Mouse (Mus musculus) embryonic fibroblast, embryonic 13.5 days (primary cell): ENCODE results near the gene Cideb. TPM values are rescaled to one million over a fixed set of nuclear protein-coding genes. Genes with fewer than 3 reads are reported as not detected.

Source experiments
- H3K27ac ChIP-seq: 2 replicates; pipeline ENCODE4 v1.5.1; 2012; ENCODE audit warnings: low read length, control low read depth, inconsistent platforms; ENCODE audit not compliant: insufficient read depth
- H3K4me1 ChIP-seq: 2 replicates; pipeline ENCODE4 v1.6.1; 2011; ENCODE audit warnings: low read length; ENCODE audit not compliant: control insufficient read depth, insufficient read depth
- H3K4me3 ChIP-seq: 2 replicates; pipeline ENCODE4 v1.5.1; 2011; ENCODE audit warnings: mild to moderate bottlenecking, control low read depth, low read length; ENCODE audit not compliant: insufficient read depth
- CTCF ChIP-seq: IDR thresholded peaks from 2 replicates; pipeline ENCODE4 v1.5.1; 2011; ENCODE audit warnings: mild to moderate bottlenecking, control low read depth, low read length, moderate library complexity, borderline replicate concordance; ENCODE audit not compliant: insufficient read depth
- POLR2A ChIP-seq: IDR thresholded peaks from 2 replicates; pipeline ENCODE4 v1.6.1; 2011; ENCODE audit warnings: low read depth, mild to moderate bottlenecking, control low read depth, low read length, moderate library complexity
- polyA plus RNA-seq: library from polyadenylated mRNA; stranded (reverse); fragments of >200 nt; gene quantifications from 2 replicates; pipeline ENCODE4 v1.2.4, GENCODE M21; 2011; ENCODE audit warnings: low read depth; ENCODE audit not compliant: missing spikeins, insufficient read length

Cideb gene
- polyA plus RNA-seq, 1 experiment, result not detected

DNA sequence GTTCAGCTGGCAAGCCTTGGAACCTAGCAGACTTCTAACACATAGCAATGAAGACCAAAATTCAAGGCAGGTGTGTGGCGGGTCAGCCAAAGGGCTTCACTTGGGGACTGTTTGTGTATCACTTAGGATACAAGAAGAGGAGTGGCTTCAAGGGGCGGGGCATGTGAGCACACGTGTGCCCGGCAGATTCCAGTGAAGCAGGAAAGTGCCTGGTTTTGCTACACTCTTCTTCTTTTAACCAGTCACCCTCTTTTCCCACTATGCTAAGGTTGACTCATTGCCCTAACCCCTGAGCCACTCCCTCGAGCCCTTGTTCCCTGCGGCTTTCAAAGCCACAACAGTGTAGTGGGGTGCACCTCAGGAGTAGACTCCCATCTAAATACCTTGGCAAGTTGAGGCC lies 43.4 kb downstream of the Cideb start:
- Histone ChIP-seq H3K4me1 (no peaks in the 10 kb centered on the region), H3K27ac (no peak overlapping the region)
- TF ChIP-seq CTCF, result no peak
- no peak for TF ChIP-seq POLR2A

DNA sequence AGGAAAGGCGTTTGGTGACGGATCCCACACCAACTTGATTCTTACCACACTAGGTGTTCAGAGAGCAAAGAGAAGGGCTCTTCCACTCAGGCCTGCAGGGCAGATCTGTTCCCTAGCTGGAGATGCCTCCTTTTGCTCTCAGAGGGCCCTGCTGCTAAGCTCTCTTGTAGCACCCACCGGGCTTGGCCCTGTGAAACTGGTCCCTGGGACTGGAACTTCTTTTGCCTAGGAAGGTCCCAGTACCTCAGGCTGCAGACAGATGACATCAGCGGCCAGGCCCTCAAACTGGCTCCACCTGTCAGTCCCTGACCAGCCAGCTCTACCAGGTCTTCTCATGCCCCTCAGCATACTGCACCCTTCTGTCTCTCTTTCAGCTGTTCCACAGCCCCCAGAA lies 44.5 kb downstream of the Cideb start, which contains the start of gene Tgm1:
Gene Tgm1 (minus strand): TSS at position 198 of the 394 bp plus-strand sequence.
- Histone ChIP-seq H3K4me3 (no peak within 1 kb of the TSS), H3K4me1 (no peaks in the 10 kb centered on the region), H3K27ac (no peak within 1 kb of the TSS)
- no peak for TF ChIP-seq POLR2A
- no peak for TF ChIP-seq CTCF

More for the DNA sequence above, 43.4 kb downstream of the Cideb start:
- no peak overlapping the region for H3K4me3 ChIP-seq

DNA sequence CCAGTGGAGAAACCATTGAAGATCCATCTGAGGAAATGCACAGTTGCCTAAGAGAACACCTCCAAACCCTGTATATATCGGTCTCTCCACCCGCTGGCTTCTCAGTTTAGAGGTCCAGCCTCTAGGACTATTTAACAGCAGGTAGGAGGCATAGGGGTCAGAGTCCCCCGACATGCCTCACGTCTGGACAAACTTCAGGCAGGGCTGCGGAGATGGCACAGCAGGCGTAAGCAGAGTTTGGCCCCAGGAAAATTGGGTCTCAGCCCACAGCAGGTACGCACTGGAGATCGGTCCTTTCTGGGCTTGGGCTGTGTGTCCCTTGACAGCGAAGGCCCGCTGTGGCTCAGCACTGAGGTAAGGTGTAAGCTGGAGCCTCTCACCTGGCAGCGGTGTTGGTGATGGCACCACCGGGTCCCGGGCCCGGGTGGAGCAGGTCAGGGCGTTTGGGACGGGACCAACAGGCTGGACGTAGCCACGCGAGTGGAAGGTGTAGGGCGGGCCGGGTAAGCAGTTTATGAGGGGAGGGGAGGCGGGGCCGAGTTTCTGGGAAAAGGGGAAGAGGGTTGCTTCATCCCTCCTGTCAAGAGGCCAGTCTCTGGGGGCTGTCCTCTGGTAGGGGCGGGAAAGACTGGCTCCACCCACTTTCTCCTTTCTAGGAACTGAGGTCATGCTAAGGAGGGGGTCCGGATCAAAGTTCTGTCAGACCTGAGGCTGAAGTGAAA lies 45.1 kb downstream of the Cideb start:
- no peak for TF ChIP-seq CTCF
- no peak for TF ChIP-seq POLR2A
- Histone ChIP-seq H3K4me3 (no peak overlapping the region), H3K4me1 (no peaks in the 10 kb centered on the region), H3K27ac (no peak overlapping the region)

DNA sequence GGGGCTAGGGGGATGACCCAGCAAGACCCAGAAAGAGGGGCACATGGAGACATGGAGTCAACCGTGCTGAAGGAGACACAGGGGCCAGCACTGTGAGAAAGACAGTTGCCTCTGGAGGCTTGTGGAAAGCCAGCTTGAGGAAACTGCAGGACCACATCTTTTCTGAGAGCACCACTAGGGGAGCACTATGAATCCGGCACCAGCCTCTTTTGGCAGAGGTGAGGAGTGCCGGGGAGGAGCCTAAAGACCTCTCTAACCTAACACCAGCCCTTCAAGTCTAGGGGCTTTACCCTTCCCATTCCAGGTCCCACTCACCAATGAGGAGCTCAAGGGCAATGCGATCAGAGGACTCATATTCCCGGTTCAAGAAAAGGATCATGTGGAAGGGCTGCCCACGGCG lies 46.5 kb downstream of the Cideb start:
- TF ChIP-seq CTCF, result no peak
- no peak for TF ChIP-seq POLR2A
- H3K4me1 ChIP-seq, result no peaks in the 10 kb centered on the region
- no peak overlapping the region for H3K4me3 ChIP-seq
- H3K27ac ChIP-seq, result no peak overlapping the region

DNA sequence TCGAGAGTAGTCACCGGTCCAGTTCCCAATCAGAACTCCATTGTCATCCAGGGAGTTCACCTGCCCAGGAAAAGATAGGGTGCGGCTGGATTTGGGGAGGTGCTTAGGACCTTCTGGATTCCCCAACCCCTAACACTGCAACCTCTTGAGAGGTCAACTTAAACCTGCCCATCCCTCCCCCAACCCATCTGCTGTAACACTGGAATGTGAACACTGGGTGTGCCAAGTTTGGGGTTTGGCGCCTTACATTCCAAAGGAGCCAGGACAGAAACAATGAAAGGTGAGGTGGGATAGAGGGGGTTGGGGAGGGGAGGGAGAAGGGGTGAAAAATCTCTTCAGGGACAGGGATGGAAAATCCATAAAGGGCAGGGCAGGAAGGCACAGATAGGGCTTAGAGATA lies 48.7 kb downstream of the Cideb start:
- Histone ChIP-seq H3K27ac (no peak overlapping the region), H3K4me3 (no peak overlapping the region), H3K4me1 (no peaks in the 10 kb centered on the region)
- TF ChIP-seq CTCF, result no peak
- no peak for TF ChIP-seq POLR2A

DNA sequence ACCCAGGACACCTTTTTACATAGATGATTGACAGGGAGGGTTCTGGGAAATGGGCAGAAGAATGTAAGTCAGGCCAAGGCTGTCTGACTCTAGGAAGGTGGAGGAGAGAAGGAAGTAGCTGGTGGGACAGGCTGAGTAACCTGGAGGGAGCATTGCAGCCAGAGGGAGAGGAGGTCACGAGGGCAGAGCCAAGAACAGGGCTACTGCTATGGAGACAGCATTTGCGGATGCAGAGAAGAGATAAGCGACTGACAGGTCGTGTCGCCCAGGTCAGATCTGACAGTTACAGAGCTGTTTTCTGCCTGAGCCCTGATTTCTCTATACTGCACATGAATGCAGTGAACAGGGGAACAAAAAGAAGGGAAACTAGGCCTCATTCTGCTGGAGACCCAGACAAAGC lies 50.9 kb downstream of the Cideb start:
- no peak overlapping the region for H3K27ac ChIP-seq
- H3K4me1 ChIP-seq, result no peaks in the 10 kb centered on the region
- no peak for TF ChIP-seq POLR2A
- no peak for TF ChIP-seq CTCF
- no peak overlapping the region for H3K4me3 ChIP-seq

DNA sequence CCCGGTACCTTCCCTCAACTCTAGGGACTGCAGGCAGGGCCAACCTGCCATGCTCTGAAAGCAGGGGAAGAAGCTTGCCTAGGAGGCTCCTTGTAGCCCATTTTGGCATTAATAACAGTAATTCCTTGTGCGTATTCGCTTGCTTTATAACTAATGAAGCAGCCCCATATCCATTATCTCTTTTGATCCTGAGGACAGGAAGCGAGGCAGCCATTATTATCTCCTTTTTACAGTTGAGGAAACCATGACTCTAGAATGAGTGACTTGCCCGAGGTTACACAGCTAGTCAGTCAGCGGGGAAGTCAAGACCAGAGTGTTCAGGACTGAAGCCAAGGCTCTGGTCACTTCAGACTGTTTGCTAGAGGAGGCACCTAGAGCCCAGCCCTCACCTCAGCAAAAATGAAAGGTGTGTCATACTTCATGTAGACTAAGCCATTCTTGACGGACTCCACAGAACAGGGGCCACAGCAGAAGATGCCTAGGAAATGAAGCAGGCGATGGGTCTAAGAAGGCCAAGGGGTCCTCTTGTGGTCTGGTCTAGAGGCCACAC lies 52.1 kb downstream of the Cideb start:
- no peaks in the 10 kb centered on the region for H3K4me1 ChIP-seq
- TF ChIP-seq POLR2A (no peak), CTCF (no peak)
- H3K4me3 ChIP-seq, result no peak overlapping the region
- no peak overlapping the region for H3K27ac ChIP-seq

Other genes with a start within 250 kb of the Cideb start
- not detected in 2 replicates for gene Cpne6, start 248.0 kb downstream of the Cideb start, polyA plus RNA-seq
- gene Nrl, start 233.5 kb downstream of the Cideb start, polyA plus RNA-seq, result not detected in 2 replicates
- 120 and 151 TPM in 2 replicates for gene Pck2, start 218.2 kb downstream of the Cideb start, polyA plus RNA-seq
- gene Dcaf11, start 198.5 kb downstream of the Cideb start, polyA plus RNA-seq, result 19.4 and 20.7 TPM in 2 replicates
- not detected in 2 replicates for gene A730061H03Rik, start 198.1 kb downstream of the Cideb start, polyA plus RNA-seq
- not detected in 2 replicates for gene Fitm1, start 182.8 kb downstream of the Cideb start, polyA plus RNA-seq
- gene Psme1, start 180.3 kb downstream of the Cideb start, polyA plus RNA-seq, result 87.2 and 116 TPM in 2 replicates
- gene Emc9, start 173.2 kb downstream of the Cideb start, polyA plus RNA-seq, result 8.9 and 10.0 TPM in 2 replicates
- 169 and 242 TPM in 2 replicates for gene Psme2, start 167.3 kb downstream of the Cideb start, polyA plus RNA-seq
- 17.0 and 24.7 TPM in 2 replicates for gene Rnf31, start 166.8 kb downstream of the Cideb start, polyA plus RNA-seq
- 24.2 and 33.2 TPM in 2 replicates for gene Irf9, start 154.9 kb downstream of the Cideb start, polyA plus RNA-seq
- 0.65 TPM in 1 of 2 replicates, not detected in the other for gene Rec8, start 140.4 kb downstream of the Cideb start, polyA plus RNA-seq
- gene Ipo4, start 122.5 kb downstream of the Cideb start, polyA plus RNA-seq, result 131 and 143 TPM in 2 replicates
- 13.1 and 22.2 TPM in 2 replicates for gene Gm49378, start 120.6 kb downstream of the Cideb start, polyA plus RNA-seq
- 77.1 and 90.9 TPM in 2 replicates for gene Tm9sf1, start 114.7 kb downstream of the Cideb start, polyA plus RNA-seq
- 0.73 and 0.81 TPM in 2 replicates for gene Tssk4, start 108.3 kb downstream of the Cideb start, polyA plus RNA-seq
- 28.9 and 30.0 TPM in 2 replicates for gene Mdp1, start 98.0 kb downstream of the Cideb start, polyA plus RNA-seq
- gene Gmpr2, start 86.5 kb downstream of the Cideb start, polyA plus RNA-seq, result 33.6 and 34.1 TPM in 2 replicates
- 287 and 295 TPM in 2 replicates for gene Nedd8, start 86.3 kb downstream of the Cideb start, polyA plus RNA-seq
- gene Tinf2, start 76.6 kb downstream of the Cideb start, polyA plus RNA-seq, result 19.7 and 20.8 TPM in 2 replicates
- gene Tgm1, start 44.5 kb downstream of the Cideb start, polyA plus RNA-seq, result 0.25 and 0.32 TPM in 2 replicates
- 11.5 and 16.3 TPM in 2 replicates for gene Rabggta, start 36.2 kb downstream of the Cideb start, polyA plus RNA-seq
- 55.1 and 61.6 TPM in 2 replicates for gene Dhrs1, start 12.8 kb downstream of the Cideb start, polyA plus RNA-seq
- 36.4 and 37.5 TPM in 2 replicates for gene Nop9, start 12.8 kb downstream of the Cideb start, polyA plus RNA-seq
- 2.0 TPM in 2 replicates for gene Ltb4r2, start 3.0 kb upstream of the Cideb start, polyA plus RNA-seq
- 0.82 and 1.0 TPM in 2 replicates for gene Ltb4r1, start 7.5 kb upstream of the Cideb start, polyA plus RNA-seq
- gene Adcy4, start 25.6 kb upstream of the Cideb start, polyA plus RNA-seq, result 8.7 and 18.0 TPM in 2 replicates
- 109 and 141 TPM in 2 replicates for gene Ripk3, start 30.4 kb upstream of the Cideb start, polyA plus RNA-seq
- 88.8 and 98.2 TPM in 2 replicates for gene Nfatc4, start 64.7 kb upstream of the Cideb start, polyA plus RNA-seq
- gene Nynrin, start 95.6 kb upstream of the Cideb start, polyA plus RNA-seq, result 31.7 and 36.6 TPM in 2 replicates
- gene Cbln3, start 125.9 kb upstream of the Cideb start, polyA plus RNA-seq, result 0.23 and 0.35 TPM in 2 replicates
- gene Khnyn, start 126.5 kb upstream of the Cideb start, polyA plus RNA-seq, result 15.4 and 17.5 TPM in 2 replicates
- gene Sdr39u1, start 141.8 kb upstream of the Cideb start, polyA plus RNA-seq, result 19.6 and 25.0 TPM in 2 replicates
- gene Cma1, start 186.2 kb upstream of the Cideb start, polyA plus RNA-seq, result not detected in 2 replicates
- gene Cma2, start 192.5 kb upstream of the Cideb start, polyA plus RNA-seq, result 4.3 TPM in 1 of 2 replicates, not detected in the other